Mouse (Mus musculus) brain, embryonic 14.5 days (tissue): ENCODE data around the gene Nectin1.

ENCODE experiments used
- CTCF ChIP-seq: fragments of 200-500 bp; IDR thresholded peaks from 2 replicates; pipeline ENCODE4 v1.5.1; 2012; ENCODE audit warnings: inconsistent platforms, mild to moderate bottlenecking, moderate library complexity, borderline replicate concordance; ENCODE audit not compliant: insufficient read depth, insufficient read length; ENCODE audit errors: extremely low read depth
- POLR2A ChIP-seq: fragments of 200-500 bp; IDR thresholded peaks from 2 replicates; pipeline ENCODE4 v1.6.1; 2012; ENCODE audit warnings: mild to moderate bottlenecking, inconsistent platforms, borderline replicate concordance; ENCODE audit not compliant: poor library complexity, insufficient read depth, insufficient read length, severe bottlenecking; ENCODE audit errors: extremely low read depth

GRCm38 (mm10) chr9:43769228-43769627, 25.4 kb downstream of the Nectin1 start:
- no peak for TF ChIP-seq POLR2A
- TF ChIP-seq CTCF: no peak
